In genomic region chr13:104155106-104155505, GRCm38 (mm10) we compare ENCODE assay signal across 28 mouse cellular contexts.
"Had no signal": no experiment of that assay in that cellular context is flagged by ENCODE, and none has a peak within 500 bp of the region (broad histone marks: within the 10 kb centered on the region; RNA-seq: fewer than 3 reads in every experiment).

No protein-coding gene starts in this region.

- H3K27me3 ChIP-seq: heart, embryonic 12.5 days; hindbrain, embryonic 12.5 days; intestine, embryonic 15.5 days; kidney, embryonic 15.5 days; limb, embryonic 13.5 days; limb, embryonic 15.5 days; liver, embryonic 12.5 days had no signal

- H3K27ac ChIP-seq: gastrocnemius, adult 2 months; heart, embryonic 10.5 days; hindbrain, embryonic 10.5 days; hindbrain, embryonic 12.5 days; hindbrain, embryonic 14.5 days; intestine, embryonic 15.5 days; kidney, embryonic 15.5 days; kidney, postnatal 0 days; limb, embryonic 13.5 days; limb, embryonic 15.5 days; liver, embryonic 12.5 days; liver, embryonic 14.5 days had no signal

- H3K4me3 ChIP-seq: gastrocnemius, adult 2 months; heart, embryonic 10.5 days; heart, embryonic 12.5 days; hindbrain, embryonic 10.5 days; hindbrain, embryonic 12.5 days; intestine, embryonic 15.5 days; kidney, embryonic 15.5 days; limb, embryonic 13.5 days; limb, embryonic 15.5 days; liver, embryonic 12.5 days had no signal

- H3K9ac ChIP-seq: heart, embryonic 12.5 days; hindbrain, embryonic 12.5 days; hindbrain, embryonic 14.5 days; intestine, embryonic 15.5 days; kidney, embryonic 15.5 days; limb, embryonic 13.5 days; limb, embryonic 15.5 days; liver, embryonic 12.5 days; liver, embryonic 14.5 days had no signal

- H3K4me1 ChIP-seq: heart, embryonic 10.5 days; heart, embryonic 12.5 days; hindbrain, embryonic 10.5 days; hindbrain, embryonic 12.5 days; intestine, embryonic 15.5 days; kidney, embryonic 15.5 days; limb, embryonic 13.5 days; limb, embryonic 15.5 days; liver, embryonic 12.5 days had no signal

- ATAC-seq: hindbrain, embryonic 16.5 days; inflammation-experienced regulatory T-cells, adult 6 months; intestine, embryonic 15.5 days; intestine, postnatal 0 days; liver, embryonic 12.5 days had no signal

- DNase-seq: gastrocnemius, adult 2 months; gastrocnemius, postnatal 10 days; gastrocnemius, postnatal 25 days; heart, adult 18-20 months; heart, postnatal 10 days; heart, postnatal 4 days; kidney, adult 18-20 months; kidney, adult 9 months; kidney, postnatal 14 days; kidney, postnatal 36 days; layer of hippocampus, adult 9-11 months; layer of hippocampus, postnatal 36 days; left cerebral cortex, postnatal 4 days had no signal

- H3K4me2 ChIP-seq: heart, embryonic 12.5 days; hindbrain, embryonic 12.5 days; hindbrain, embryonic 14.5 days; intestine, embryonic 15.5 days; kidney, embryonic 15.5 days; limb, embryonic 13.5 days; limb, embryonic 15.5 days; liver, embryonic 12.5 days had no signal

- H3K9me3 ChIP-seq: heart, embryonic 10.5 days; heart, embryonic 12.5 days; hindbrain, embryonic 10.5 days; hindbrain, embryonic 12.5 days; intestine, embryonic 15.5 days; kidney, embryonic 15.5 days; limb, embryonic 13.5 days; limb, embryonic 15.5 days; liver, embryonic 12.5 days had no signal
